Mouse (Mus musculus) ES-Bruce4 (cell line): ENCODE measurements around the gene Vps35l. TPM values are rescaled to one million over a fixed set of nuclear protein-coding genes. Genes with fewer than 3 reads are reported as not detected.

ENCODE experiments used
- H3K27ac ChIP-seq: 2 replicates; pipeline ENCODE4 v1.5.1; 2012; ENCODE audit warnings: low read length, inconsistent platforms; ENCODE audit not compliant: insufficient read depth
- H3K27me3 ChIP-seq: 2 replicates; pipeline ENCODE4 v1.6.1; 2012; ENCODE audit warnings: mild to moderate bottlenecking, low read length, inconsistent platforms; ENCODE audit not compliant: control insufficient read depth, poor library complexity, insufficient read depth, severe bottlenecking
- H3K36me3 ChIP-seq: 2 replicates; pipeline ENCODE4 v1.6.1; 2012; ENCODE audit warnings: inconsistent platforms, mild to moderate bottlenecking, low read length, moderate library complexity; ENCODE audit not compliant: control insufficient read depth, poor library complexity, insufficient read depth, severe bottlenecking
- H3K4me1 ChIP-seq: one replicate; pipeline ENCODE4 v1.8.1; 2011; ENCODE audit warnings: low read length; ENCODE audit not compliant: control insufficient read depth, insufficient read depth
- H3K4me3 ChIP-seq: 2 replicates; pipeline ENCODE4 v1.5.1; 2011; ENCODE audit warnings: low read depth, mild to moderate bottlenecking, low read length
- H3K9ac ChIP-seq: 2 replicates; pipeline ENCODE4 v1.6.1; 2012; ENCODE audit warnings: low read depth, mild to moderate bottlenecking, inconsistent platforms; ENCODE audit not compliant: poor library complexity, severe bottlenecking
- H3K9me3 ChIP-seq: replicated peaks from 2 replicates; pipeline ENCODE4 v1.6.1; 2012; ENCODE audit warnings: mild to moderate bottlenecking, low read length, inconsistent platforms; ENCODE audit not compliant: control insufficient read depth, poor library complexity, insufficient read depth, severe bottlenecking
- CTCF ChIP-seq: IDR thresholded peaks from one replicate; pipeline ENCODE4 v1.8.1; 2011; ENCODE audit warnings: low read depth, low read length
- EP300 ChIP-seq: IDR thresholded peaks from 2 replicates; pipeline ENCODE4 v1.6.1; 2011; ENCODE audit warnings: low read depth, low read length; ENCODE audit not compliant: insufficient read depth
- POLR2A ChIP-seq: IDR thresholded peaks from one replicate; pipeline ENCODE4 v1.8.1; 2011; ENCODE audit warnings: low read length; ENCODE audit not compliant: insufficient read depth
- polyA plus RNA-seq: library from polyadenylated mRNA; stranded (reverse); fragments of >200 nt; gene quantifications from 2 replicates; pipeline ENCODE4 v1.2.4, GENCODE M21; 2011; ENCODE audit warnings: low read depth; ENCODE audit not compliant: missing spikeins, insufficient read depth, insufficient read length

Vps35l gene
- polyA plus RNA-seq, 1 experiment: 54.7 TPM

DNA sequence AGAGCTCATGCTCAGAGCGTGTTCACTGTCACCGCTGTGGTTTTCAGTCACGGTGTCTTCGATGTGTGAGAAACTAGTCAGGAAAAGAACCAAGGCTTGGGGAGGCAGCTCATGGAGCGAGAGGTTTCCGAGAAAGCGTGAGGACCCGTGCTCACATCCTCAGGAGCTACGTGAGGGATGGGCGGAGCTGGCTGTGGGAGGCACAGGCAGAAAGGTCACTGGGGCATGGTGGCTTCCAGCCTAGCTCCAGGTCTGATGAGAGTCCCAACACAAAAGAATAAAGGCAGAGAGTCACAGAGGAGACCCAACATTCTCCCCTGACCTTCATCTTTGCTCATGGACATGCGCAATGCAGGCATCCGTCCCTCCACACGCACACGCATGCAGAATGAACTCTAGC, 24.7 kb downstream of the Vps35l start:
- TF ChIP-seq CTCF: no peak
- no peak for TF ChIP-seq POLR2A
- no peak for TF ChIP-seq EP300
- H3K4me1 ChIP-seq: no peaks in the 10 kb centered on the region
- H3K27me3 ChIP-seq: no peaks in the 10 kb centered on the region
- no peaks in the 10 kb centered on the region; the same call in 1 of the 2 replicates for H3K36me3 ChIP-seq
- no peak overlapping the region for H3K27ac ChIP-seq
- H3K9me3 ChIP-seq: no peaks in the 10 kb centered on the region
- no peak overlapping the region for H3K4me3 ChIP-seq
- H3K9ac ChIP-seq: no peak overlapping the region

DNA sequence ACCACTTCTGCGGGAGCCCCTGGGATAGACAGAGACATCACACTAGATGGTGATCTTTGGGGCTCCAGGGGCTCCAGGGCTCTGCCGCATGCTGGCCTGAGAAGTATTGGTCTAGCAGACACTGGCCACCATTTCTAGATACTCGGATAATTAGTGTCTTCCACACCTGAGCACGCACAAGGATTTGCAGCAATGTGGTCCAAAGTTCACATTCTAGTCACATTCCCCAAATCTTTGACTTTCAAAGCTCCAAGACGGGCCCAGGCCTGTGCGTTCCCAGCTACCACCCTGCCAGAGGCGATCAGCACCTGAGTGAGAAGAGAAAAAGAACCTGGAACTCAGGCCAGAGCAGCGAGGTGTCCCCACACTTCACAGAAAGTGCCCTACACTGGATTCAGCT, 25.6 kb downstream of the Vps35l start:
- Histone ChIP-seq H3K36me3 (no peaks in the 10 kb centered on the region; the same call in 1 of the 2 replicates), H3K27me3 (no peaks in the 10 kb centered on the region), H3K27ac (no peak overlapping the region), H3K9me3 (no peaks in the 10 kb centered on the region), H3K9ac (no peak overlapping the region), H3K4me1 (no peaks in the 10 kb centered on the region), H3K4me3 (no peak overlapping the region)
- TF ChIP-seq EP300: no peak
- TF ChIP-seq CTCF: no peak
- TF ChIP-seq POLR2A: no peak

GRCm38 (mm10) chr7:118766119-118766833, 26.2 kb downstream of the Vps35l start:
- Histone ChIP-seq H3K4me1 (no peaks in the 10 kb centered on the region), H3K27ac (no peak overlapping the region)

GRCm38 (mm10) chr7:118766834-118767224, 26.8 kb downstream of the Vps35l start:
- Histone ChIP-seq H3K9me3 (no peaks in the 10 kb centered on the region), H3K27ac (no peak overlapping the region), H3K36me3 (no peaks in the 10 kb centered on the region), H3K4me3 (no peak overlapping the region), H3K27me3 (no peaks in the 10 kb centered on the region), H3K4me1 (no peaks in the 10 kb centered on the region), H3K9ac (no peak overlapping the region)
- no peak for TF ChIP-seq CTCF
- TF ChIP-seq POLR2A: no peak
- TF ChIP-seq EP300: no peak

More at GRCm38 (mm10) chr7:118766119-118766833, 26.2 kb downstream of the Vps35l start:
- TF ChIP-seq POLR2A (no peak), CTCF (peak; percentile 63)
- H3K36me3 ChIP-seq: no peaks in the 10 kb centered on the region; the same call in 1 of the 2 replicates
- H3K9me3 ChIP-seq: no peaks in the 10 kb centered on the region
- H3K4me3 ChIP-seq: no peak overlapping the region
- no peaks in the 10 kb centered on the region for H3K27me3 ChIP-seq
- H3K9ac ChIP-seq: no peak overlapping the region

DNA sequence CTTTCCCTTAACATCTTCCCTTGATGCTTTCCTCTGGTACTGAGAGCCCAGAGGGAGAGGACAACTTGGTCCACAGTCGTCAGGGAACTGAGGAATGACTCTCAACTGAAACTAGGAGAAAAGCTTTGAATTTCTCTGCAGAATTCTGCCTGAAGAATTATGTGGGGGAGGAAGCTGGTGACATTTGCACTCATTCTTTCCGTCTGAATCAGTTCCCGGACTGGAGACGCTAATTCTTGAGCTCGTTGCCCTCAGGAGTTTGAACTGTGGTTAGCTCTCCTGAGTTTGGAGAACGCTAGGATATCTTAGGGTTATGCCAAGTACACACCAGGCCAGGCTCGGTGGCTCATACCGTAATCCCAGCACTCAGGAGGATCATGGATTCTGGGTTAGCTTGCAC, 29.2 kb downstream of the Vps35l start:
- H3K9ac ChIP-seq: no peak overlapping the region
- H3K9me3 ChIP-seq: no peaks in the 10 kb centered on the region
- TF ChIP-seq POLR2A (no peak), EP300 (no peak), CTCF (no peak)
- H3K27me3 ChIP-seq: no peaks in the 10 kb centered on the region
- H3K4me3 ChIP-seq: no peak overlapping the region
- no peaks in the 10 kb centered on the region for H3K4me1 ChIP-seq
- no peaks in the 10 kb centered on the region for H3K36me3 ChIP-seq
- no peak overlapping the region for H3K27ac ChIP-seq

DNA sequence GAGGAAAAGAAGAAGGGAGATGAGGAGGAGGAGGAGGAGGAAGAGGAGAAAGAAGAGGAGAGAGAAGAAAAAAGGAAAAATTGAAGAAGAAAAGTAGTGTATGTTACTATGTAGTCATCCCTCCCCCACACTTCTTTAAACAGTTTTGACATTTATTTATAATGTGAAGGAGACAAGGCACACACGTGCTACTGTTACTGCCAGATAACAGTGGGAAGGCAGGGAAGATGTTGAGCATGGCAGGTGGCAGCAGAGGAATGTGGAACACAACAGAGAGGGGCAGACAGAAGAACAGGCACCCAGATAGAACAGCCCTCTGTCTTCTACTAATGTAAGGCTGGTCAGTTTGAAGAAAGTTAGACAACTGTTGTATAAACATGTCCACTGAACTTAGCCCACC, 29.6 kb downstream of the Vps35l start:
- Histone ChIP-seq H3K9ac (no peak overlapping the region), H3K27me3 (no peaks in the 10 kb centered on the region), H3K36me3 (no peaks in the 10 kb centered on the region), H3K27ac (no peak overlapping the region), H3K4me3 (no peak overlapping the region), H3K4me1 (no peaks in the 10 kb centered on the region), H3K9me3 (no peaks in the 10 kb centered on the region)
- TF ChIP-seq POLR2A (no peak), EP300 (no peak), CTCF (no peak)
